Mouse (Mus musculus): Measurements from ENCODE around the gene Cpne1. TPM values are rescaled to one million over a fixed set of nuclear protein-coding genes. Genes with fewer than 3 reads are reported as not detected.
A peak's percentile ranks its signal among the peaks of the same experiment; 100 is the strongest.

Cpne1 gene
- polyA plus RNA-seq, 1 experiment from 2014 or later: 62.0 TPM

- Histone ChIP-seq H3K4me2 (ENCODE audit: low read depth, low read length) (no peak overlapping the region), H3K4me3 (replicated peaks; ENCODE audit: low read length) (no peak overlapping the region), H3K27me3 (ENCODE audit: control insufficient read depth, insufficient read depth, low read length) (no peaks in the 10 kb centered on the region), H3K9me3 (replicated peaks; ENCODE audit: control insufficient read depth, low read length) (no peaks in the 10 kb centered on the region), H3K4me1 (ENCODE audit: control insufficient read depth, insufficient read depth, low read length) (peaks cover 10% of the 10 kb centered on the region), H3K27ac (ENCODE audit: low read length) (no peak overlapping the region), H3K9ac (ENCODE audit: low read length) (no peak overlapping the region), H3K36me3 (ENCODE audit: control insufficient read depth, insufficient read depth, low read length) (no peaks in the 10 kb centered on the region; the same call in none of the 2 replicates)
- no peak for ATAC-seq (ENCODE audit: insufficient read depth, low FRiP score)
- 92% methylated on average over 10 of the region's 10 CpGs for WGBS
Measured at GRCm38 (mm10) chr2:156067916-156068315, 43.8 kb downstream of the Cpne1 start.

GRCm38 (mm10) chr2:156066126-156066525 is 45.6 kb downstream of the Cpne1 start:
- peak overlapping the region; percentile 83 for H3K9ac ChIP-seq (ENCODE audit: low read length)
- peaks cover 10% of the 10 kb centered on the region for H3K4me1 ChIP-seq (ENCODE audit: control insufficient read depth, insufficient read depth, low read length)
- no peak for ATAC-seq (ENCODE audit: insufficient read depth, low FRiP score)
- no peak overlapping the region for H3K27ac ChIP-seq (ENCODE audit: low read length)
- peak overlapping the region; percentile 66 for H3K4me2 ChIP-seq (ENCODE audit: low read depth, low read length)
- H3K27me3 ChIP-seq (ENCODE audit: control insufficient read depth, insufficient read depth, low read length): no peaks in the 10 kb centered on the region
- peak overlapping the region; percentile 69 for H3K4me3 ChIP-seq (replicated peaks; ENCODE audit: low read length)
- no peaks in the 10 kb centered on the region for H3K36me3 ChIP-seq (ENCODE audit: control insufficient read depth, insufficient read depth, low read length)
- H3K9me3 ChIP-seq (replicated peaks; ENCODE audit: control insufficient read depth, low read length): no peaks in the 10 kb centered on the region
- 38% methylated on average over 10 of the region's 10 CpGs for WGBS

GRCm38 (mm10) chr2:156065099-156066041 is 46.4 kb downstream of the Cpne1 start, which contains the start of gene Spag4:
Gene Spag4 (plus strand): TSS chr2:156065175.
- 2% methylated on average over 81 of the region's 81 CpGs for WGBS

GRCm38 (mm10) chr2:156052816-156053215 is 58.9 kb downstream of the Cpne1 start, which contains the start of gene Fer1l4:
Gene Fer1l4 (minus strand): TSS chr2:156052947.
- H3K36me3 ChIP-seq (ENCODE audit: control insufficient read depth, insufficient read depth, low read length): no peaks in the 10 kb centered on the region

More at GRCm38 (mm10) chr2:156065099-156066041, 46.4 kb downstream of the Cpne1 start, which contains the start of gene Spag4:
- H3K4me2 ChIP-seq (ENCODE audit: low read depth, low read length): peak within 1 kb of the TSS; percentile 66
- H3K4me1 ChIP-seq (ENCODE audit: control insufficient read depth, insufficient read depth, low read length): peaks cover 10% of the 10 kb centered on the region
- no peaks in the 10 kb centered on the region for H3K9me3 ChIP-seq (replicated peaks; ENCODE audit: control insufficient read depth, low read length)
- H3K27ac ChIP-seq (ENCODE audit: low read length): peak within 1 kb of the TSS; percentile 42; the same call in 1 of the 2 replicates
- peak within 1 kb of the TSS; percentile 83 for H3K9ac ChIP-seq (ENCODE audit: low read length)
- H3K27me3 ChIP-seq (ENCODE audit: control insufficient read depth, insufficient read depth, low read length): no peaks in the 10 kb centered on the region
- H3K4me3 ChIP-seq (replicated peaks; ENCODE audit: low read length): peak within 1 kb of the TSS; percentile 69
- no peaks in the 10 kb centered on the region for H3K36me3 ChIP-seq (ENCODE audit: control insufficient read depth, insufficient read depth, low read length)
- ATAC-seq (ENCODE audit: insufficient read depth, low FRiP score): peak; percentile 86

GRCm38 (mm10) chr2:156047929-156048328 is 63.8 kb downstream of the Cpne1 start:
- ATAC-seq (ENCODE audit: insufficient read depth, low FRiP score): no peak
- Histone ChIP-seq H3K36me3 (ENCODE audit: control insufficient read depth, insufficient read depth, low read length) (no peaks in the 10 kb centered on the region), H3K9ac (ENCODE audit: low read length) (0 out of 2 replicates have a peak overlapping the region, but pooled peaks have one; percentile 3), H3K4me1 (ENCODE audit: control insufficient read depth, insufficient read depth, low read length) (no peaks in the 10 kb centered on the region), H3K9me3 (replicated peaks; ENCODE audit: control insufficient read depth, low read length) (no peaks in the 10 kb centered on the region), H3K4me3 (replicated peaks; ENCODE audit: low read length) (peak overlapping the region; percentile 13; the same call in 1 of the 2 replicates), H3K27ac (ENCODE audit: low read length) (no peak overlapping the region), H3K27me3 (ENCODE audit: control insufficient read depth, insufficient read depth, low read length) (no peaks in the 10 kb centered on the region), H3K4me2 (ENCODE audit: low read depth, low read length) (peak overlapping the region; percentile 40)
- WGBS: 7% methylated on average over 19 of the region's 19 CpGs

More at GRCm38 (mm10) chr2:156052816-156053215, 58.9 kb downstream of the Cpne1 start, which contains the start of gene Fer1l4:
- Histone ChIP-seq H3K27me3 (ENCODE audit: control insufficient read depth, insufficient read depth, low read length) (no peaks in the 10 kb centered on the region), H3K4me3 (replicated peaks; ENCODE audit: low read length) (no peak within 1 kb of the TSS; the same call in 1 of the 2 replicates), H3K4me2 (ENCODE audit: low read depth, low read length) (peak within 1 kb of the TSS; percentile 5; the same call in 1 of the 2 replicates), H3K9ac (ENCODE audit: low read length) (no peak within 1 kb of the TSS), H3K27ac (ENCODE audit: low read length) (0 out of 2 replicates have a peak within 1 kb of the TSS, but pooled peaks have one; percentile 14), H3K4me1 (ENCODE audit: control insufficient read depth, insufficient read depth, low read length) (no peaks in the 10 kb centered on the region), H3K9me3 (replicated peaks; ENCODE audit: control insufficient read depth, low read length) (no peaks in the 10 kb centered on the region)
- WGBS: 64% methylated on average over 9 of the region's 9 CpGs
- peak; percentile 80 for ATAC-seq (ENCODE audit: insufficient read depth, low FRiP score)

- WGBS: 75% methylated on average over 8 of the region's 8 CpGs
- H3K4me2 ChIP-seq (ENCODE audit: low read depth, low read length): no peak overlapping the region
- H3K4me3 ChIP-seq (replicated peaks; ENCODE audit: low read length): no peak overlapping the region
- no peak overlapping the region for H3K9ac ChIP-seq (ENCODE audit: low read length)
- no peaks in the 10 kb centered on the region for H3K9me3 ChIP-seq (replicated peaks; ENCODE audit: control insufficient read depth, low read length)
- H3K27me3 ChIP-seq (ENCODE audit: control insufficient read depth, insufficient read depth, low read length): no peaks in the 10 kb centered on the region
- no peaks in the 10 kb centered on the region for H3K4me1 ChIP-seq (ENCODE audit: control insufficient read depth, insufficient read depth, low read length)
- H3K27ac ChIP-seq (ENCODE audit: low read length): no peak overlapping the region
- no peaks in the 10 kb centered on the region for H3K36me3 ChIP-seq (ENCODE audit: control insufficient read depth, insufficient read depth, low read length)
- no peak for ATAC-seq (ENCODE audit: insufficient read depth, low FRiP score)
Measured at GRCm38 (mm10) chr2:156042903-156043302, 68.9 kb downstream of the Cpne1 start.

- 63% methylated on average over 3 of the region's 3 CpGs for WGBS
- no peaks in the 10 kb centered on the region for H3K4me1 ChIP-seq (ENCODE audit: control insufficient read depth, insufficient read depth, low read length)
- no peaks in the 10 kb centered on the region for H3K36me3 ChIP-seq (ENCODE audit: control insufficient read depth, insufficient read depth, low read length)
- ATAC-seq (ENCODE audit: insufficient read depth, low FRiP score): peak; percentile 91; the same call in 1 of the 2 replicates
- no peak overlapping the region for H3K9ac ChIP-seq (ENCODE audit: low read length)
- no peaks in the 10 kb centered on the region for H3K9me3 ChIP-seq (replicated peaks; ENCODE audit: control insufficient read depth, low read length)
- no peak overlapping the region for H3K4me2 ChIP-seq (ENCODE audit: low read depth, low read length)
- no peak overlapping the region for H3K4me3 ChIP-seq (replicated peaks; ENCODE audit: low read length)
- no peaks in the 10 kb centered on the region for H3K27me3 ChIP-seq (ENCODE audit: control insufficient read depth, insufficient read depth, low read length)
- H3K27ac ChIP-seq (ENCODE audit: low read length): no peak overlapping the region; the same call in 1 of the 2 replicates
Measured at GRCm38 (mm10) chr2:156039390-156039789, 72.4 kb downstream of the Cpne1 start.

GRCm38 (mm10) chr2:156025482-156025881 is 86.3 kb downstream of the Cpne1 start:
- H3K27ac ChIP-seq (ENCODE audit: low read length): no peak overlapping the region
- ATAC-seq (ENCODE audit: insufficient read depth, low FRiP score): no peak
- no peaks in the 10 kb centered on the region for H3K27me3 ChIP-seq (ENCODE audit: control insufficient read depth, insufficient read depth, low read length)
- H3K4me2 ChIP-seq (ENCODE audit: low read depth, low read length): no peak overlapping the region
- H3K9me3 ChIP-seq (replicated peaks; ENCODE audit: control insufficient read depth, low read length): no peaks in the 10 kb centered on the region
- no peaks in the 10 kb centered on the region for H3K36me3 ChIP-seq (ENCODE audit: control insufficient read depth, insufficient read depth, low read length)
- no peak overlapping the region for H3K4me3 ChIP-seq (replicated peaks; ENCODE audit: low read length)
- H3K9ac ChIP-seq (ENCODE audit: low read length): no peak overlapping the region
- H3K4me1 ChIP-seq (ENCODE audit: control insufficient read depth, insufficient read depth, low read length): no peaks in the 10 kb centered on the region
